Mouse (Mus musculus): ENCODE measurements around the gene Cacna2d2. TPM values are rescaled to one million over a fixed set of nuclear protein-coding genes. Genes with fewer than 3 reads are reported as not detected.

The Cacna2d2 gene
- polyA plus RNA-seq, 3 experiments from 2014 or later: 0.19 to 0.44 TPM; not detected in 1

Other genes with a start within 250 kb of the Cacna2d2 start
- not detected for gene Dock3, start 167.7 kb upstream of the Cacna2d2 start, polyA plus RNA-seq (2017; shearing (Covaris generic))
- 10 to 100 TPM; 53.9 to 59.6 (median 59.2) TPM for gene Mapkapk3, start 109.7 kb upstream of the Cacna2d2 start, polyA plus RNA-seq (2017; shearing (Covaris generic))
- gene Cish, start 103.6 kb upstream of the Cacna2d2 start, polyA plus RNA-seq (2017; shearing (Covaris generic)): 100 to 1,000 TPM in 2 of 3 experiments, 10 to 100 TPM in 1; 85.4 to 124 (median 100) TPM
- gene Hemk1, start 61.3 kb upstream of the Cacna2d2 start, polyA plus RNA-seq (2017; shearing (Covaris generic)): 10 to 100 TPM; 22.0 to 35.2 (median 29.8) TPM
- gene 6430571L13Rik, start 59.0 kb upstream of the Cacna2d2 start, polyA plus RNA-seq (2017; shearing (Covaris generic)): 1 to 10 TPM in 2 of 3 experiments, under 1 TPM in 1; 0.99 to 3.2 (median 1.3) TPM
- gene Tmem115, start 134.3 kb downstream of the Cacna2d2 start, polyA plus RNA-seq (2017; shearing (Covaris generic)): 10 to 100 TPM; 17.5 to 28.0 (median 19.6) TPM
- gene Cyb561d2, start 142.6 kb downstream of the Cacna2d2 start, polyA plus RNA-seq (2017; shearing (Covaris generic)): 10 to 100 TPM; 66.5 to 78.0 (median 67.2) TPM
- 10 to 100 TPM; 48.4 to 55.1 (median 54.4) TPM for gene Nprl2, start 142.6 kb downstream of the Cacna2d2 start, polyA plus RNA-seq (2017; shearing (Covaris generic))
- gene Zmynd10, start 147.7 kb downstream of the Cacna2d2 start, polyA plus RNA-seq (2017; shearing (Covaris generic)): 1 to 10 TPM; 1.8 to 2.9 (median 2.1) TPM
- gene Rassf1, start 151.9 kb downstream of the Cacna2d2 start, polyA plus RNA-seq (2017; shearing (Covaris generic)): 10 to 100 TPM; 77.8 to 84.6 (median 82.3) TPM
- 1 to 10 TPM; 5.3 to 8.5 (median 7.7) TPM for gene Tusc2, start 163.6 kb downstream of the Cacna2d2 start, polyA plus RNA-seq (2017; shearing (Covaris generic))
- gene Hyal2, start 168.3 kb downstream of the Cacna2d2 start, polyA plus RNA-seq (2017; shearing (Covaris generic)): 10 to 100 TPM in 2 of 3 experiments, 1 to 10 TPM in 1; 8.2 to 13.9 (median 10.3) TPM
- 1 to 10 TPM; 2.9 to 7.0 (median 5.8) TPM for gene Hyal1, start 177.3 kb downstream of the Cacna2d2 start, polyA plus RNA-seq (2017; shearing (Covaris generic))
- 10 to 100 TPM; 13.8 to 23.8 (median 19.2) TPM for gene Naa80, start 179.3 kb downstream of the Cacna2d2 start, polyA plus RNA-seq (2017; shearing (Covaris generic))
- 1 to 10 TPM in 1 of 3 experiments, under 1 TPM in 2; 0.59 to 1.7 (median 0.94) TPM for gene Hyal3, start 181.2 kb downstream of the Cacna2d2 start, polyA plus RNA-seq (2017; shearing (Covaris generic))
- 10 to 100 TPM; 13.7 to 32.0 (median 31.7) TPM for gene Ifrd2, start 188.0 kb downstream of the Cacna2d2 start, polyA plus RNA-seq (2017; shearing (Covaris generic))
- gene Sema3b, start 209.6 kb downstream of the Cacna2d2 start, polyA plus RNA-seq (2017; shearing (Covaris generic)): not detected
- 100 to 1,000 TPM; 136 to 264 (median 154) TPM for gene Gnai2, start 235.8 kb downstream of the Cacna2d2 start, polyA plus RNA-seq (2017; shearing (Covaris generic))